Mouse (Mus musculus): ENCODE results near the gene Pik3ca. TPM values are rescaled to one million over a fixed set of nuclear protein-coding genes. Genes with fewer than 3 reads are reported as not detected.
A peak's percentile ranks its signal among the peaks of the same experiment; 100 is the strongest.

Gene Pik3ca
- polyA plus RNA-seq, 1 experiment: 11.7 TPM

DNA sequence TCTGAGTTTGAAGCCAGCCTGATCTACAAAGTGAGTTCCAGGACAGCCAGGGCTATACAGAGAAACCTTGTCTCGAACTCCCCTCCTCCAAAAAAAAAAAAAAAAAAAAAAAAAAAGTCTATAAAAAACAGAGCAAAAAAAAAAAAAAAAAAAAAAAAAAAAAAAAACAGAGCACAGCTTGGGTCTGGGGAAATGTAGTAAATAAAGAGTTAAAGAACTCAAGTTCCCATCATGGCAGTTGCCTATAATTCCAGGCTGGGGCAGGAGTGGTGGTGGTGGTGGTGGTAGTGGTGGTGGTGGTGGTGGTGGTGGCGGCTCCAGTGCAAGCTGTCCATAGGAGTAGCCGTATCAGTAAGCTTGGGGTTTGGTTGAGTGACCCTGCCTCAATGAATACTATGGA is 85.6 kb downstream of the Pik3ca start:
- Histone ChIP-seq H3K27me3 (ENCODE audit: control insufficient read depth, insufficient read depth, insufficient read length) (no peaks in the 10 kb centered on the region), H3K4me2 (ENCODE audit: low read depth) (no peak overlapping the region), H3K4me3 (no peak overlapping the region), H3K79me2 (ENCODE audit: control insufficient read depth, insufficient read depth) (no peaks in the 10 kb centered on the region), H3K36me3 (ENCODE audit: control insufficient read depth, insufficient read depth) (no peaks in the 10 kb centered on the region), H3ac (ENCODE audit: control insufficient read depth, insufficient read length) (no peak overlapping the region)
- no peak for TF ChIP-seq MYOG (IDR thresholded peaks at IDR 0.05; ENCODE audit: control insufficient read depth in 1 of 3, insufficient read depth in 1 of 3, insufficient read length in 2 of 3, low read depth in 2 of 3)
- no peak for TF ChIP-seq E2F4 (IDR thresholded peaks at IDR 0.05; ENCODE audit: insufficient read depth)
- no peak for TF ChIP-seq CEBPB (IDR thresholded peaks at IDR 0.05; ENCODE audit: insufficient read depth, poor library complexity, severe bottlenecking)
- no peak for TF ChIP-seq TCF3 (IDR thresholded peaks at IDR 0.05; ENCODE audit: insufficient read length, low read depth)
- no peak for TF ChIP-seq POLR2A (IDR thresholded peaks at IDR 0.05; ENCODE audit: insufficient read length, low read depth)
- TF ChIP-seq MYOD1 (IDR thresholded peaks at IDR 0.05; ENCODE audit: control insufficient read depth in 1 of 3, insufficient read length in 2 of 3, low read depth in 2 of 3): no peak
- no peak for TF ChIP-seq TCF12 (IDR thresholded peaks at IDR 0.05; ENCODE audit: insufficient read depth, poor library complexity, severe bottlenecking)
- TF ChIP-seq POLR2AphosphoS2 (IDR thresholded peaks at IDR 0.05; ENCODE audit: insufficient read length, low read depth): no peak
- no peak for TF ChIP-seq USF1 (IDR thresholded peaks at IDR 0.05; ENCODE audit: low read depth)
- no peak for TF ChIP-seq SRF (IDR thresholded peaks at IDR 0.05; ENCODE audit: control insufficient read depth, insufficient read length, low read depth)
- no peak for TF ChIP-seq REST (IDR thresholded peaks at IDR 0.05; ENCODE audit: insufficient read depth, insufficient read length)
- no peak for TF ChIP-seq MAX (IDR thresholded peaks at IDR 0.05; ENCODE audit: low read depth)

DNA sequence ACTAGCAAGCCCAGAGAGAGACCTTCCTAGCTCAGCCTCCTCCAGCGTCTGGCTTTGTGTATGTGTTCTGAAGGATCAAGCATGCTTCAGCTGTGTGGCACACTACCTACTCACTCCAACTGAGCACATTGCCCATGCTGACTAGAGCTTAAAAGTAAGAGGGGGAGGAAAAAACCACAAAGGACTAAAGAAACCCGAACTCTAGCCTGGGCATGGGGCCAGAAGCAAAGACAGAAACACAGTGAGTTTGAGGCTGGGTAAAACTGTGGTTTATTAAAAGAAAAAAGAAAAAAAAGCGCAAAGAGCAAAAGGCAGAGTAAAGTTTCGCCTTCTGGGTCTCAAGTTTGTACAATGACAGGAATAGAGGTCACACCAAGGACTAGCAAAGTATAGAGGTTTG is 89.1 kb downstream of the Pik3ca start:
- no peak overlapping the region for H3K4me3 ChIP-seq
- H3K79me2 ChIP-seq (ENCODE audit: control insufficient read depth, insufficient read depth): no peaks in the 10 kb centered on the region
- H3K27me3 ChIP-seq (ENCODE audit: control insufficient read depth, insufficient read depth, insufficient read length): no peaks in the 10 kb centered on the region
- peak overlapping the region; percentile 21 for H3K4me2 ChIP-seq (ENCODE audit: low read depth)
- no peak for TF ChIP-seq USF1 (IDR thresholded peaks at IDR 0.05; ENCODE audit: low read depth)
- no peak for TF ChIP-seq SRF (IDR thresholded peaks at IDR 0.05; ENCODE audit: control insufficient read depth, insufficient read length, low read depth)
- peak in 1 of 3 experiments; percentile 10 for TF ChIP-seq MYOD1 (IDR thresholded peaks at IDR 0.05; ENCODE audit: control insufficient read depth in 1 of 3, insufficient read length in 2 of 3, low read depth in 2 of 3)
- no peaks in the 10 kb centered on the region for H3K36me3 ChIP-seq (ENCODE audit: control insufficient read depth, insufficient read depth)
- no peak overlapping the region for H3ac ChIP-seq (ENCODE audit: control insufficient read depth, insufficient read length)

DNA sequence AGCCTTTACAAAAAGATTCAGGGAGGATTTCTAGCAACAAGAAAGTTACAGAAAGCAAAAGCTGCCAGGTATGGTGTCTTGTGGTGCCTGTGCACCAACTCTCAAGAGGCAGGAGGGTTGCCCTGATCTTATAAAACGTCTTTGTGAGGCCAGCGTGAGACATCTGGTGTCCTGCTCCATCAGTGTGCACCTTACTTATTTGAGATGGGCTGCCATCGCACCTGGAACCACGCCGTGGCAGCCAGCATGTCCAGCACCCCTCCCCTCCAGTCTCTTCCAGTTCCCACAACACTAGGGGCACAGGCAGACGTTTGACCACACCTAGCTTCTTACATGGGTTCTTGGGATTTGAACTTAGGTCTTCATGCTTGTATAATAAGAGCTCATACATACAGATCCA is 90.7 kb downstream of the Pik3ca start:
- no peak for TF ChIP-seq TCF3 (IDR thresholded peaks at IDR 0.05; ENCODE audit: insufficient read length, low read depth)
- Histone ChIP-seq H3K4me3 (no peak overlapping the region), H3K79me2 (ENCODE audit: control insufficient read depth, insufficient read depth) (no peaks in the 10 kb centered on the region), H3K4me2 (ENCODE audit: low read depth) (no peak overlapping the region), H3K27me3 (ENCODE audit: control insufficient read depth, insufficient read depth, insufficient read length) (no peaks in the 10 kb centered on the region), H3ac (ENCODE audit: control insufficient read depth, insufficient read length) (no peak overlapping the region), H3K36me3 (ENCODE audit: control insufficient read depth, insufficient read depth) (no peaks in the 10 kb centered on the region)

DNA sequence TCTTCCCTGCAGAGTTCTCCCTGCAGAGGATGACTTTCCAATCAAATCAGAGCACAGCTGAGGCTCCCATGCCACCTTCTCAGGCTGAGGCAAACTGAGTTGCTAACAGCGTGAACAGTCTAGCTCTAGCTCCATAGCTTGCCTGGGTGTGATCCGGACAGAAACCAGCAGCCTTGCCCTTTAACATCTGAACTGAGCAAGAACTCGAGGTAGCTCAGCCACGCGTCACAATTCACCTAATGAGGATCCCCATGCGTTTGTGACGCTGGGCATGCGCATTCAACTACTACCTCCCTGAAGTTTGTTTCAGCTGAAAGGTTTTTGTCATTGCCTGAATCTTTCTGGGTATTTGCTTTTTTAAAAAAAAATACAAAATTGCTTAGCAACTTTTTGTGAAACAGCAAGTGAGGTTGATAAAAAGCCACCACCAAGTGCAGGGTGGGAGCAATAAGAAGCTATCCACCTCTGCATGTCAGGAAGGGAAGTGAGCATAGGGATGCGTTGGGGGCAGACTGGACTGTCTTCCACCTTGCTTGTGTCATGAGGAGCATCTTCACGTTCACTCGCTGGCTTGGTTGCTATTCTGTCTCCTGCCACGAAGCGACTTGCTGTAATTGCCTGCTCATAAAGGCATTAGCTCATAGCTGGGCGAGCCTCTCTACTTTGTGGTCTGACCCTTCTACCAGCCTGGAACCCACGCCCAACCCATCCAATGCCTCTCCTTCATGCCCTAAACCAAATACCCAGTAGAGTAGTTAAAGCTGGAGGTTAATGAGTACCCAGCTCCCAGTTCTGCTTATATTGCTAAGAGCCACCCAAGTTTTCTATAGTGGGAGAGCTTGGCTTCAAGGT is 92.8 kb downstream of the Pik3ca start:
- no peak overlapping the region for H3ac ChIP-seq (ENCODE audit: control insufficient read depth, insufficient read length)
- TF ChIP-seq MAX (IDR thresholded peaks at IDR 0.05; ENCODE audit: low read depth) (no peak), MYOG (IDR thresholded peaks at IDR 0.05; ENCODE audit: control insufficient read depth in 1 of 3, insufficient read depth in 1 of 3, insufficient read length in 2 of 3, low read depth in 2 of 3) (no peak), SRF (IDR thresholded peaks at IDR 0.05; ENCODE audit: control insufficient read depth, insufficient read length, low read depth) (no peak)
- H3K4me2 ChIP-seq (ENCODE audit: low read depth): peak overlapping the region; percentile 62
- H3K27me3 ChIP-seq (ENCODE audit: control insufficient read depth, insufficient read depth, insufficient read length): no peaks in the 10 kb centered on the region
- H3K4me3 ChIP-seq: no peak overlapping the region
- H3K79me2 ChIP-seq (ENCODE audit: control insufficient read depth, insufficient read depth): no peaks in the 10 kb centered on the region
- H3K36me3 ChIP-seq (ENCODE audit: control insufficient read depth, insufficient read depth): no peaks in the 10 kb centered on the region

DNA sequence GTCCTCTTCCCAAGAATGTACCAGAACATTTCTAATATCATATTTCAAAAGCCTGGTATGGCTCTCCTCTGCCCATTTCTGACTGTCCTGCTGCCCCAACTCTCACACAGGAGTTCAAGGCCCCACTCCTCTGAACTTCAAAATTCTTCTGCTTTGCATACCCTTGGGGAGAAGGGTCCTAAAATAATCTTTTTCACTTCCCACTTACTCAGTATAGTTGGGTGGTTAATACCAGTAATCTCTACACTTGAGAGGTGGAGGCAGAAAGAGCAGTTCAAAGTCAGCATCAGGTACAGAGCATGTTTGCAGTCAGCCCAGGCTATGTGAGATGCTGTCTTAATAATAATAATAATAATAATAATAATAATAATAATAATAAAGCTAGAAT is 93.5 kb downstream of the Pik3ca start:
- Histone ChIP-seq H3K4me2 (ENCODE audit: low read depth) (peak overlapping the region; percentile 9), H3K4me3 (no peak overlapping the region), H3ac (ENCODE audit: control insufficient read depth, insufficient read length) (no peak overlapping the region), H3K79me2 (ENCODE audit: control insufficient read depth, insufficient read depth) (no peaks in the 10 kb centered on the region), H3K36me3 (ENCODE audit: control insufficient read depth, insufficient read depth) (no peaks in the 10 kb centered on the region), H3K27me3 (ENCODE audit: control insufficient read depth, insufficient read depth, insufficient read length) (no peaks in the 10 kb centered on the region)
- no peak for TF ChIP-seq MYOG (IDR thresholded peaks at IDR 0.05; ENCODE audit: control insufficient read depth in 1 of 3, insufficient read depth in 1 of 3, insufficient read length in 2 of 3, low read depth in 2 of 3)
- TF ChIP-seq POLR2AphosphoS2 (IDR thresholded peaks at IDR 0.05; ENCODE audit: insufficient read length, low read depth): no peak
- no peak for TF ChIP-seq POLR2A (IDR thresholded peaks at IDR 0.05; ENCODE audit: insufficient read length, low read depth)
- no peak for TF ChIP-seq MAX (IDR thresholded peaks at IDR 0.05; ENCODE audit: low read depth)
